Mouse (Mus musculus) T-helper 2 cell (primary cell): ENCODE results near the gene Ugt1a5.

Experiments
- in situ Hi-C: fragments of 300-600 bp; cut with MboI, MseI; formaldehyde crosslinking; loops from one replicate; pipeline ENCODE4 v1.15.1; 2025; ENCODE audit warnings: high pct_unique_total_duplicates

The Ugt1a5 gene

GRCm38 (mm10) chr1:88237311-88237710 is 71.5 kb downstream of the Ugt1a5 start:
- in situ Hi-C loops: no loop called here

- in situ Hi-C loops: no loop called here
These were observed 73.0 kb downstream of the Ugt1a5 start for GRCm38 (mm10) chr1:88238771-88239170.

- in situ Hi-C loops: no loop called here
These were observed 74.3 kb downstream of the Ugt1a5 start for GRCm38 (mm10) chr1:88240072-88240471.

- in situ Hi-C loops: no loop called here
These were observed 74.8 kb downstream of the Ugt1a5 start for GRCm38 (mm10) chr1:88240579-88240978.

- in situ Hi-C loops: no loop called here
These were observed 78.0 kb downstream of the Ugt1a5 start for GRCm38 (mm10) chr1:88243861-88244260.

- in situ Hi-C loops: no loop called here
These were observed 80.1 kb downstream of the Ugt1a5 start for GRCm38 (mm10) chr1:88245881-88246280.

- in situ Hi-C loops: no loop called here
These were observed 80.6 kb downstream of the Ugt1a5 start for GRCm38 (mm10) chr1:88246386-88246785.

- in situ Hi-C loops: no loop called here
These were observed 81.8 kb downstream of the Ugt1a5 start for GRCm38 (mm10) chr1:88247660-88248059.

- in situ Hi-C loops: no loop called here
These were observed 82.8 kb downstream of the Ugt1a5 start for GRCm38 (mm10) chr1:88248658-88249057.

- in situ Hi-C loops: no loop called here
These were observed 83.8 kb downstream of the Ugt1a5 start for GRCm38 (mm10) chr1:88249596-88249995.

- in situ Hi-C loops: no loop called here
These were observed 84.2 kb downstream of the Ugt1a5 start for GRCm38 (mm10) chr1:88250023-88250422.

GRCm38 (mm10) chr1:88253106-88253505 is 87.3 kb downstream of the Ugt1a5 start:
- in situ Hi-C loops: no loop called here

- in situ Hi-C loops: no loop called here
These were observed 87.7 kb downstream of the Ugt1a5 start for GRCm38 (mm10) chr1:88253540-88253939.

GRCm38 (mm10) chr1:88254793-88255465 is 89.1 kb downstream of the Ugt1a5 start:
- in situ Hi-C loops: no loop called here

- in situ Hi-C loops: no loop called here
These were observed 89.7 kb downstream of the Ugt1a5 start for GRCm38 (mm10) chr1:88255466-88255857.

- in situ Hi-C loops: no loop called here
These were observed 90.4 kb downstream of the Ugt1a5 start for GRCm38 (mm10) chr1:88255989-88256754.

GRCm38 (mm10) chr1:88256886-88257663 is 91.3 kb downstream of the Ugt1a5 start:
- in situ Hi-C loops: no loop called here

- in situ Hi-C loops: no loop called here
These were observed 91.9 kb downstream of the Ugt1a5 start for GRCm38 (mm10) chr1:88257681-88258080.

GRCm38 (mm10) chr1:88258361-88258760 is 92.5 kb downstream of the Ugt1a5 start:
- in situ Hi-C loops: no loop called here

GRCm38 (mm10) chr1:88258881-88259642 is 93.2 kb downstream of the Ugt1a5 start:
- in situ Hi-C loops: no loop called here

- in situ Hi-C loops: loop anchor here (10.0 kb wide), 1 partner anchor 705 kb away; no protein-coding TSS in a partner anchor
These were observed 93.8 kb downstream of the Ugt1a5 start for GRCm38 (mm10) chr1:88259643-88260024.
